Mouse (Mus musculus): ENCODE data around the gene Tmco2.

- TF ChIP-seq GATA1 (IDR thresholded peaks at IDR 0.05; ENCODE audit: low read length) (no peak), TAL1 (IDR thresholded peaks at IDR 0.05; ENCODE audit: low read length) (no peak)
Observed at GRCm38 (mm10) chr4:121097650-121098378, 11.2 kb downstream of the Tmco2 start, which contains the start of gene Zmpste24.
